Mouse (Mus musculus) lung, adult 2 months (tissue): ENCODE measurements around the gene Timp3.

Experiments used
- CTCF ChIP-seq: fragments of 200-500 bp; IDR thresholded peaks from 2 replicates; pipeline ENCODE4 v1.5.1; 2011; ENCODE audit warnings: mild to moderate bottlenecking, low read length, control low read depth; ENCODE audit not compliant: insufficient read depth
- POLR2A ChIP-seq: fragments of 200-500 bp; IDR thresholded peaks from 2 replicates; pipeline ENCODE4 v1.6.1; 2011; ENCODE audit warnings: low read depth, mild to moderate bottlenecking, control low read depth, low read length, borderline replicate concordance; ENCODE audit errors: extremely low read depth

DNA sequence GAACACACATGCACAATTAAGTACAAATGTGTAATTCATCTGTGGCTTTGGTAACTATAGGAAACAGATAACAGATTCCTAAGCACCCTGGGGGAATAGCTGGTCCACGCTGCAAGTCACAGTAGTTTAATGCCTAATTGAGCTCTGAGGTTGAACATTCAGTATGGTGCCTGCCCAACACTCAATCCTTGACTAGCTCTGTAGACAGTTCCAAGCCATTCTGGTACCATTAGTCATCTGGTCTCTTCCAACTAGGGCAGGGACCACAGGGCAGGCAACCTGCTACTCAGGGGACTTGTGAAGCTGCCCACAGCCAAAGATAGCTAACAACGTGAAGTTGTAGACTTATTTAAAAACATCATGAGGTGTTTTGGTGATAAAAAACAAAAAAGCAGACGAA is 43.1 kb upstream of the Timp3 start:
- no peak for TF ChIP-seq POLR2A
- TF ChIP-seq CTCF = no peak
